Mouse (Mus musculus): ENCODE measurements around the gene Prim2.

- TF ChIP-seq CTCF (IDR thresholded peaks at IDR 0.05; ENCODE audit: extremely low read depth, insufficient read depth, low read length): no peak
- no peak for TF ChIP-seq POLR2A (IDR thresholded peaks at IDR 0.05; ENCODE audit: extremely low read depth, insufficient read depth, low read length)
Measured at GRCm38 (mm10) chr1:33594966-33595365, 74.6 kb downstream of the Prim2 start.
